Mouse (Mus musculus): ENCODE results near the gene 9930022D16Rik. TPM values are rescaled to one million over a fixed set of nuclear protein-coding genes. Genes with fewer than 3 reads are reported as not detected.

Gene 9930022D16Rik
- 0.75 to 1.4 TPM (median 0.86 TPM) in 4 replicates for total RNA-seq (2023; ENCODE audit: inconsistent age)

GRCm38 (mm10) chr11:109413617-109414016 is at the start of gene 9930022D16Rik:
Gene 9930022D16Rik, plus strand, starts transcription at chr11:109413917.

GRCm38 (mm10) chr11:109425392-109426271 is 11.9 kb downstream of the 9930022D16Rik start, which contains the start of gene Amz2:
Gene Amz2, plus strand, starts transcription at chr11:109425946.

Other genes with a start within 250 kb of the 9930022D16Rik start
- gene Rgs9, start 115.8 kb upstream of the 9930022D16Rik start, total RNA-seq (2023; ENCODE audit: inconsistent age) = 0.33 to 0.42 TPM (median 0.35 TPM) in 3 of 4 replicates, not detected in the other
- gene Gna13, start 51.1 kb upstream of the 9930022D16Rik start, total RNA-seq (2023; ENCODE audit: inconsistent age) = 155 to 170 TPM (median 168 TPM) in 4 replicates
- gene Amz2, start 12.0 kb downstream of the 9930022D16Rik start, total RNA-seq (2023; ENCODE audit: inconsistent age) = 28.3 to 37.9 TPM (median 36.5 TPM) in 4 replicates
- gene Arsg, start 59.5 kb downstream of the 9930022D16Rik start, total RNA-seq (2023; ENCODE audit: inconsistent age) = 1.6 to 4.7 TPM (median 3.0 TPM) in 4 replicates
- gene Slc16a6, start 59.7 kb downstream of the 9930022D16Rik start, total RNA-seq (2023; ENCODE audit: inconsistent age) = 105 to 121 TPM (median 108 TPM) in 4 replicates
- 0.74 to 2.0 TPM (median 1.2 TPM) in 4 replicates for gene Wipi1, start 198.1 kb downstream of the 9930022D16Rik start, total RNA-seq (2023; ENCODE audit: inconsistent age)
- gene Prkar1a, start 235.5 kb downstream of the 9930022D16Rik start, total RNA-seq (2023; ENCODE audit: inconsistent age) = 280 to 302 TPM (median 289 TPM) in 4 replicates